Mouse (Mus musculus): ENCODE data around the gene Zfp940. TPM values are rescaled to one million over a fixed set of nuclear protein-coding genes. Genes with fewer than 3 reads are reported as not detected.
"Not testable (repeated sequence)": the region's sequence is repeated elsewhere in the genome, so short reads cannot be mapped to it uniquely, and the experiment has no call there.

The Zfp940 gene
- total RNA-seq (2014; fragmentation: Nextera tagmentation) (5.3 and 6.6 TPM in 2 replicates), total RNA-seq (2017) (3.9 and 4.6 TPM in 2 replicates)

DNA sequence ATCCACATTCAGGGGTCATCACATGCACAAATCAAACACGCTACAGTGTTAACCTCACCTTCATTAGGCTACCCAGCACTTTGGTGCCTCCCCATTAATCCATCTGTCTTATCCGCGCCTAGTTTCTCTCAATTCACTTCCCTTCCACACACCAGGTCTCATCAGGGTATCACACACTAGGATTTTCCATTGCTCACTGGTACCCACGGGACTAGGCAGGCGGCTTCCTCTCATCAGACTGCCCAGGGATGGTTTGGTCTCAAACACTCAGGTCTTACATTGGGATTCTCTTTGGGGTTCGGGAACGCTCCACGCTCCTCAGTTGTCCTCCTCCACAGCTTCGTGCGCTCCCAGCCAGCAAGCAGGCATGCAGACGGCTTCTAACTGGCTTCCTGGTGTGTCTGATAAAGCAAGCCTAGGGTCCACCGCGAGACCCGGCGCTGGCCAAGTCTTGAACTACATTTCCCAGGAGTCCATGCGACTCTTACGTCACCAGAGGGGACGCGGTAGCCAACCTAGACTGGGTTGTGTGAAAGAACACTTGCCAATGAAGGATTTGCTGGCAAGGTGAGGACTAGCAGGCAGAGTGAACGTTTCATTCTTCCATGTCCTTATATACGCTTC lies at the start of gene Zfp940:
Gene Zfp940 (minus strand): TSS at position 451 of the 624 bp plus-strand sequence.
- ATAC-seq (replicated peaks; ENCODE audit: poor library complexity, severe bottlenecking), result peak; percentile 99

GRCm38 (mm10) chr7:29898351-29898750 lies 44.9 kb upstream of the Zfp940 start:
- ATAC-seq (replicated peaks; ENCODE audit: poor library complexity, severe bottlenecking), result no peak

GRCm38 (mm10) chr7:29892756-29893155 lies 39.3 kb upstream of the Zfp940 start:
- ATAC-seq (replicated peaks; ENCODE audit: poor library complexity, severe bottlenecking), result no peak

GRCm38 (mm10) chr7:29890501-29890900 lies 37.0 kb upstream of the Zfp940 start:
- ATAC-seq (replicated peaks; ENCODE audit: poor library complexity, severe bottlenecking), result no peak

- no peak for ATAC-seq (replicated peaks; ENCODE audit: poor library complexity, severe bottlenecking)
Observed at GRCm38 (mm10) chr7:29880916-29881315, 27.4 kb upstream of the Zfp940 start.

DNA sequence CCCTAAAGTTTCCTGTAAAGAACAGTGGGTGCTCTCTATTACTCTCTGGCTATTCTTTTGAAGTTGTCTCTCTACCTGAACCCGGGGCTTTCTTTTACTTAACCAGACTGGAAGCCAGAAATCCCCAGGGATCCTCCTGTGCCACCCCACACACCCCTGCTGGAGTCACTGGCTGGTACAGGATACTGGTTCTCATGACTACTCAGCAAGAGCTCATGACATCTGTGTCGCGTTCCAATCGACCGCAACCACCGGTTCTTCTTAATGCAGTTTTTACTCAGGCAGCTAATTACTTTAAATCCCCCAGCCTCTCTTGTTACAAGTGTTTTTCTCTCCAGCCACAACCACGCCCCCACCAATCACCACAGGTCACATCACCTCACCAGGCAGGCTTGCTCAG lies 26.6 kb upstream of the Zfp940 start:
- no peak for ATAC-seq (replicated peaks; ENCODE audit: poor library complexity, severe bottlenecking)

- not testable (repeated sequence) for ATAC-seq (replicated peaks; ENCODE audit: poor library complexity, severe bottlenecking)
Observed at GRCm38 (mm10) chr7:29877561-29877960, 24.1 kb upstream of the Zfp940 start.

GRCm38 (mm10) chr7:29874256-29874655 lies 20.8 kb upstream of the Zfp940 start:
- no peak for ATAC-seq (replicated peaks; ENCODE audit: poor library complexity, severe bottlenecking)

DNA sequence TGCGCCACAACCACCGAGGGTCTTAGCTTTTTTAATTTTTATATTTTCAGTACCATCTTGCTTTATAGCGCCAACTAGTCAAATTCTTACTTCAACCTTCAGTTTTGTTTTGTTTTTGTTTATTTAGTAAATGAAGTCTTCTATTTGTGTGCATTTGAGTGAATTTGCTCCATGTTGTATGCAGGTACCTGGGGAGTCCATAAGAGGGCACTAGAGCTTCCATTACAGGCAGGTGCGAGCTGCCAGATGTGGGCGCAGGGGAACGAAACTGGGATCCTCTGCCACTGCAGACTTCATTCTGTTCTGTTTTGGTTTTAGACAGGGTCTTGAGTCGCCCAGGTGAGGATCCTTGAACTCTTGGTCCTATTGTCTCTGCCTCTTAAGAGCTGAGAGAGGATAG lies 8.2 kb upstream of the Zfp940 start:
- ATAC-seq (replicated peaks; ENCODE audit: poor library complexity, severe bottlenecking), result no peak

- peak; percentile 100 for ATAC-seq (replicated peaks; ENCODE audit: poor library complexity, severe bottlenecking)
Observed at GRCm38 (mm10) chr7:29859532-29860517, 6.4 kb upstream of the Zfp940 start, which contains the start of gene Zfp420. Gene Zfp420 (plus strand): TSS chr7:29859979.

GRCm38 (mm10) chr7:29852831-29853218 lies 644 bp downstream of the Zfp940 start:
- no peak for ATAC-seq (replicated peaks; ENCODE audit: poor library complexity, severe bottlenecking)

GRCm38 (mm10) chr7:29844616-29845015 lies 8.9 kb downstream of the Zfp940 start:
- ATAC-seq (replicated peaks; ENCODE audit: poor library complexity, severe bottlenecking), result no peak

GRCm38 (mm10) chr7:29842105-29842504 lies 11.4 kb downstream of the Zfp940 start:
- ATAC-seq (replicated peaks; ENCODE audit: poor library complexity, severe bottlenecking), result no peak

DNA sequence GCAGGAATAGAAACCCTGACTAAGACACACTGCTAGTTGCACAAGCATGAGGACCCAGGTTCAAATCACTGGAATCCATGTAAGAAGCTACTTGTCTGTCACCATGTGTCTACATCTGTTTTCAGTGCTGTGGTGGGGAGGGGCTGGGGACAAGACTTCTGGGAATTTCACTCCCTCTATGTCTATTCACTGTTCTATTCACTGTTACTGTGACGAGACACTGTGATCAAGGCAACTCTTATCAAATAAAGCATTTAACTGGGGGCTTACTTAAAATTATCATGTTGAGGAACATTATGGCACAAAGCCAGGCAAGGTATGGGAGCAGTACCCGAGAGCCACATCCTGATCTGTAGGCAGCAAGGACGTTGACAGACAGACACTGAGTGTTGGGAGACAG lies 14.2 kb downstream of the Zfp940 start:
- ATAC-seq (replicated peaks; ENCODE audit: poor library complexity, severe bottlenecking), result no peak

- ATAC-seq (replicated peaks; ENCODE audit: poor library complexity, severe bottlenecking), result no peak
Observed at GRCm38 (mm10) chr7:29836816-29837215, 16.7 kb downstream of the Zfp940 start.

- no peak for ATAC-seq (replicated peaks; ENCODE audit: poor library complexity, severe bottlenecking)
Observed at GRCm38 (mm10) chr7:29829804-29830203, 23.7 kb downstream of the Zfp940 start.

DNA sequence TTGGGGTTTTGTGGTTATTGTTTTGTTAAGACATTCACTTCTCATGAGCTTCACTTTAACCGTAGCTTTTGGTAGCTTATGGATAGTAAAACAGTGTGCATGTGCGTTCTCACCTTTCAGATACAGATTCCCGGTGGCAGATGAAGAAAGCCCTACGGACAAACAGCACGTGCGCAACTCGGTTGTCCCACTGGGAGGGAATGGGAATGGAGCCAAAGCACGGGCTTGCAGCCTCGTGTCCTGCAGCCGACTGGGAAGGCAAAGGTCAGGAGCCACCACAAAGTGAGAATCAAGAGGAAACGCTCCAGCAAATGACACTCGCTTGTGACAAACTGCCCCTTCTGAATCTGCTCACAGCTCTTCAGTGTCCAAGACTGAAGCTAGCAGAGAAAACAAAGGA lies 25.5 kb downstream of the Zfp940 start:
- ATAC-seq (replicated peaks; ENCODE audit: poor library complexity, severe bottlenecking), result no peak

DNA sequence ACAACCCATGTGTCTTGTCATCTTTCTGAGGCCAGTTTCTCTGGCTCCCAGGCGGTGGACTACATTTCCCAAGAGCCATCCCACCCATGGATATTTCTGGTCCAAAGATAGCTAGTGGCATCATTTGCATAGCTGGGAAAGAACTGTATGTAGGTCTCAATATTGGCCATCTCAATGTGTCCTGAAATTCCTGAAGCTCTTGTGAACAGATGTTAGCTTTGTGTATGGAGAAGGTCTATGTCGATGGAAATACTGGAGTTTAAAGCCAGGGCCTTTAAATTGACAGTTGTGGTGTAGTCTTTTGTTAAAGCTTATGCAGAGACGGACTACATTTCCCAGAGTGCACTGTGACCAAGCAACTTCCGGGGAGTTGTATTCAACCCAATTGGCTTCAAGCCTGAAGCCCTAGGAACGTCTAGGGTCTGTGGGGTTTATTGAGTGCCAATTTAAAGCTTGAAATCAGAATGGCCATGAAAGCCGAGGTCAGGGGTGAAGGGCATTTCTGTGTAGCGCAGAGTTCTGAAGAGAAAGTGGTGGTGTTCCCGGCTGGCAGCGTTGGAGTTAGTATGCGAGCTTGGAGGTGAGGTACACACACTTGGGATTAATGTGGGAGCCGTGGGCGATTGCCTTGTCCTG lies 34.7 kb downstream of the Zfp940 start:
- ATAC-seq (replicated peaks; ENCODE audit: poor library complexity, severe bottlenecking), result peak; percentile 61

GRCm38 (mm10) chr7:29815910-29816429 lies 37.5 kb downstream of the Zfp940 start, which contains the start of gene Zfp790:
Gene Zfp790 (plus strand): TSS chr7:29816114.
- peak; percentile 90 for ATAC-seq (replicated peaks; ENCODE audit: poor library complexity, severe bottlenecking)

GRCm38 (mm10) chr7:29815061-29815784 lies 38.2 kb downstream of the Zfp940 start:
- peak; percentile 1; the same call in 1 of the 2 replicates for ATAC-seq (replicated peaks; ENCODE audit: poor library complexity, severe bottlenecking)
